Mouse (Mus musculus) frontal cortex, postnatal 10 days (tissue): Measurements from ENCODE around the gene Fam155a.
"Not testable (repeated sequence)": the region's sequence is repeated elsewhere in the genome, so short reads cannot be mapped to it uniquely, and the experiment has no call there.

Experiments used
- DNase-seq, 2 experiments: peaks; one replicate each; pipeline ENCODE4 v3.0.0; 2022; ENCODE audit warnings: low spot score in 2 of 2, mixed read lengths in 1 of 2

Fam155a gene

DNA sequence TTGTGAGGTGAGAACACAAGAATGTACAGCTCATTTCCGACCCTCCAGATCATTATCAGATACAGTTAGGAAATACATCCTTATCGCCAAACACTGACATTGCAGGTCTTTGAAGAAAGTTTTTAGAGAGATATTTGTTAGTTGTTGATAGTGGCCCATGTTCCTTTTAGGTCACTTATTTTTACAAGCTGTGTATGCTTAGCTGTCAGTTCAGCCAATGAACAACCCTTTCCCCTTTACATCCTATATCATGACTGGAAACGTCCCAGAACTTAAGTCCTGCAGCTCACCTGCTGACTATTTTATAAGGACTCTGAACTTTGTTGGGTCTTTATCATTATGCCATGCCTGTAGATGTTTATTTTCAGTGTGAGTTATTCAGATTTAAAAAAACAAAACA, 366.3 kb downstream of the Fam155a start:
- no peak for DNase-seq

DNA sequence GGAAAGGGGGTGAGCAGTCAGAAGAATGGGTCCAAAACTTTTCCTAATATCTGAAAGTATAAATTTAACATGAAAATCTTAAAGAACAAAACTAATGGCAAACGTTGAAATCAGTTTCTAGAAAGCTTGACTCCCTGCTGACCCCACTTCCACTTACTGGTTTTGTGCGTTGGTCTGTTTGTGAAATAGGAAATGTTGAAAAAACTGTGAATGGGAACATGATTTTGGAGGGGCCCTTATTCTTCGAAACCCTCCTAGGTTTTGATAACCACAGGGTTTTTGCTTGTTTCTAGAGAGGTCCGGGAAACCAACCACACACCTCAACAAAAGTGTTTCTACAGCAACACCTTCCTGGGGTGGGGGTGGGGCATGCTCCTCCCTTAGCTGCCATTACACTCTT, 368.6 kb downstream of the Fam155a start:
- DNase-seq = no peak

DNA sequence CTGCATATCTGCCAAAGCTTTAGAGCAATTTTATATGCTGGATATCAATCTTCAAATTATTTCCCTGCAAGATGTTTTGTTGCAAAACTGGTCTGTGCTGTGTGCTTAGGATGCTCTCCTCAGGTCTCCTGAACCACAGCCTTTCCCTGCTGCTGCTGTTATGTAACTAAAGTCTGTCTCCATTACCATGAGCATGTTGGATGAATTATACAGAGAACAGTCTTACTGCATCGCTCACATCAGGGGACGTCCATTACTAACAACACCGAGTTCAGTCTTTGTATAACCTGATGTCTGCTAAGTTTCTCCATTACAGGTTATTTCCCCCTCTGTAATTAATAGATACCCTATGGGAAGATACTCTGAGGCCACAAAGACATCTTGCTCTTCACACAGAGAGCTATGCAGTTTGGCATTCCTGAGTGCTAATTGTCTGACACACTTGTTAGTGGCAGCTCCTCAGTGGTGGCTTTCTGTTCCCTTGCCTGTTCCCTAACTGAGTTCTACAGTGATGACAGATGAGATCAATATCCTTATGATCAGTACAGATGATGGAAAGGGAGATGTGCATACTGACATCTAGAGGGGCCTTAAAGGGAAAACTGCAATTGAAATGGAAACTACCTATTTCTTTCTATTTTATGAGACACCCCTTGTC, 372.2 kb downstream of the Fam155a start:
- no peak for DNase-seq

DNA sequence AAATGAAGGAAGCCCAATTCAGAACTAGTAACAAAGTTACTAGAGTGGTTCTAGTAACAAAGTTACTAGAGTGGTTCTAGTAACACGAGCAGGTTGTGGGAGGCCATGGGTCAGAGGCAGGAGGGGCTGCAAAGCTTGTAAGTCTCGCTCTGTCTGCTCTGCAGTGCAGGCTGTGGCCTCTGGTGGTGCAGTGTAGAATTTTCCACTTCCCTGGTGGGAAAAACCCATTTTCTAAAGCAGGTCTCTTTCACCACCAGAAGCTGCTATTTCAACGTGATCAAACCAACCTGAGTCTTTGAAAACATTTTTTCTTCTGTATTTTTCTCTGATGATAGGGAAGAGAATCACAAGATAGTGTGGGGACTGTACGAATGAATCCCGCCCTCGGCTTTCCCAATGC, 372.9 kb downstream of the Fam155a start:
- DNase-seq = no peak

DNA sequence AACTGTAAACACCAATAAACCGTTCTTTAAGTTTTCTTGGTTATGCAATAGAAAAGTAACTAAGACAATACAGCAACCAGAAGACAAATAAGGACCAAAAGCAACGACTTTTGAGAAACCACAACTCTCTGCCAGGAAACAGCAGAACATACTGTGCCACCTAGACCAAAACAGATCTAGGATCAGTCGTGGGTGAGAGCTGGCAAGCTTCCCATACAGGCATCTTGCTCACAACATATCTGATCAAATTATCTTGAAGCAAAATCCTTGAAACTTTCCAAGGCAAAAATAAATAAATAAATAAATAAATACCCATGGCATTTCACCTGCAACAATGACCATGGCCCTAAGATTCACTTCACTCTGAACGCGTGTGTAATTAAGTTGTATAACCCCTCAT, 376.3 kb downstream of the Fam155a start:
- no peak for DNase-seq

DNA sequence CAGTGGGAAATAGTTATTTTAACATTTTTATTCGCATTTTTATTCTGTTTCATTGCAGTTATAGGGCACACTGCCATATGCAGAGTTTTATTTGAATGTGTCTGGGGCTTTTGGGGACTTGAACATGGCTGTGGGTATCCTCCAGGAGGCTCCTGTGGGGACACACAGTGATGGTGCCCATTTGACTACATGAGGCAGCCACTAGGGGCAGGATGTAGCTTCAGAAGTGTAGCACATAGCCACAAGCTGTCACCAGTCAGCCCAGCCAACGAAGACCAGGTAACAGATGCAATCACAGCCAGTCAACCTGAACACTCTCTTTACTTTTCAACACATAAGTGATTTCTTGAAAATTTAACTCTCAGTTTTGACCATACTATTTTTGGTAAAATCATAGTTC, 377.7 kb downstream of the Fam155a start:
- no peak for DNase-seq

DNA sequence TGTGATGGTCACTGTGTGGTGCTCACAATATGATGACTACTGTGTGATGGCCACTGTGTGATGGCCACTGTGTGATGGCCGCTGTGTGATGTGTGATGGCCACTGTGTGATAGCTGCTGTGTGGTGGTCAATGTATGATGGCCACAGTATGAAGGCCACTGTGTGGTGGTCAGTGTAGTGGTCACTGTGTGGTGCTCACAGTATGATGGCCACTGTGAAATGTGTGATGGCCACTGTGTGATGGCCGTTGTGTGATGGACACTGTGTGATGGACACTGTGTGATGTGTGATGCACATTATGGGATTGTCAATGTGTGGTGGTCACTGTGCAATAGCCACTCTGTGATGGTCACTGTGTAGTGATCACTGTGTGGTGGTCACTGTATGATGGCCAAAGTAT, 380.7 kb downstream of the Fam155a start:
- DNase-seq = not testable (repeated sequence)

DNA sequence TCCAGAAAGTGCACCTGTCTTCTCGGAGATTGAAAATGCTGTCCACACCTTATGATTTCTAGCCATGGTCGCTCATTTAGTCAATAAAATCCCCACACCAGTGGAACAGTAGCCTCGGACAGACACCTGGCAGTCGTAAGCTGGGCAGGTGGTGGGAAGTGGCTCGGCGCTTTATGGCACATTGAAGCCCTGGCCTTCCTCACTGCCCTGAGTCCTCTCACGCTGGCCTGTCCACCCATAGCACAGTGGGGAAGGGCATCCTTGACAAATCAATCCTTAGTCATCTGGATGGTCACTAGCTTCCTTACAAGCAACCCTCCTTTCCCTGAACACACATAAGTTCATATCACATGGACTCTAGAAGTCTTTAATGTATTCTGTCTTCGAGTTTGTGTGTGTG, 401.8 kb downstream of the Fam155a start:
- DNase-seq = no peak

DNA sequence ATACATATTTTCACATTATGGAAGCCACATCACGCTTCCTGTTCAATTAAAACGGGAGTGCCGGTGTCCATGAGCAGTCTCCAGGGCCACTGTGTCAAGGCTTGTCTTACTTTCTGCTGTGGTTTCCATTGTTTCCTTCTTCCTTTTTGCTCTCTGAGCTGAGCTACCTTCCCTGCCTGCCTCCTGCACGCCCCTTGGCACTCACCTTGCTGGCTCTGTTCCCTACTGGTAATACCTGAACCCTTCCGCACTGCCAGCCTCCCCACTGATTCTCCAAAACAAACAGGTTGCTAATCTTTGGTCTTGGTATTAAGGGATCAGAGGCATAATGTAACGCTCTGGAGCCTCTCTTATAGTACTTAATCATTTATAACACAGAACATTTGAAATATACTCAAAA, 403.2 kb downstream of the Fam155a start:
- no peak for DNase-seq

DNA sequence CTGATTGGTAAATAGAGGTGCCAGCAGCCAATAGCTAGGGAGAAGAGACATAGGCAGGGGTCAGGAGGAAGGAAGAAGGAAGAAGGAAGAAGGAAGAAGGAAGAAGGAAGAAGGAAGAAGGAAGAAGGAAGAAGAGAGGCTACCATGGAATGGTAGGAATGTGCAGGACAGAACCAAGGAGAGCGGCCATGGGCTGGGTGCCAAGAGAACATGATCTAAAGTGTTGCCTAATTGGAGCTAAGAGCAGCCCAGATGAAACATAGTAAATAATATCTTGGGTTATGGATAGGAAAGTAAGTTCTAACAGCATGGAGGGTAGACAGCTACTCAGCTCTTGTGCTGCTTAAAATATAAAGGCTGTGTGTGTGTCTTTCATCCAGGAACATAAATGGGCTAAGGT, 405.6 kb downstream of the Fam155a start:
- DNase-seq = no peak

DNA sequence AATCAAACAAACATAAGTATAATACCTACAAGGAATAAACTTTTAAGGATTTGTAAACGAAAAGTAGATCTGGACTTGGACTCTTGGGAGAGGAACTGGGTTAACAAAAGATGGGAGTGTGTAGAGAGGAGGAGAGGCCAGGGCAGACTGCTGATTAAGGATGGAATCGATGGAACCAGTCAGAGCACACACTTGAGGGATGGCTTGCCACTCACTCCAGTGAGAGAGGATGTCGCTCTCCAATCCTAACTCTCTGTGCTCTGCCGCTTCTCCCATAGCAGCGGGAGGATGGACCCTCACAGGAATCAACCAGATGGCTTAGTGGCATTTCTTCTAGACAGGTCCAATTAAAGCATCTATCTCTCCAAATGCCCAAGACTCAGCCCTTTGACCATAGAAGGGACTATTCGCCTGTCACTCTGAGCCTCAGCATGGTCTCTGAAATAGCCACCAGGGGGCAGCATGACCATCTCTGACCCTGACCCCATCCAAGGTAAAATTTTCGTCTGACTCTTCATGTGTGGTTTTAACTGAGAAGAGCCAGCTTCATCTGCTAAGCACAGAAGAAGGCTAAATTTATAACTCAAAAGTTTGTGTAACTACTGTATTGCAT, 422.3 kb downstream of the Fam155a start:
- DNase-seq = peak in 1 of 2 experiments; percentile 29

DNA sequence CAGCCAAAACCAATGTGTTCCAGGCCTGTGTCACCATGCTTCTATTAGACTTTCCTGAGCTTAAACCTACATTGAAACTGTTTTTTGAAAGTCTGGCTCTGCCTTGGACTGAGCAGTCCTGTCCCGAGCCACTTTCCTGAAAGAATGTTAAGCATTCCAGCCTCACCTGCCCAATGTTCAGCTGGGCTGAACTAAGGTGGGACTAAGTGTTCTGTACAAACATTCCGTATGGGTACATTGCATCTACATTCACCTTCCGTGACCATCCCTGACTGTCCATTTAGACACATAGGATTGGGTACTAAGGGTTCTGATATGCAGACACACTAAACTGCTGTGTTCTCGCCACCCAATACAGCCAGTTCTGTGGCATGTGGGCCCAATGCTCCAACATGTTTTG, 423.8 kb downstream of the Fam155a start:
- no peak for DNase-seq

DNA sequence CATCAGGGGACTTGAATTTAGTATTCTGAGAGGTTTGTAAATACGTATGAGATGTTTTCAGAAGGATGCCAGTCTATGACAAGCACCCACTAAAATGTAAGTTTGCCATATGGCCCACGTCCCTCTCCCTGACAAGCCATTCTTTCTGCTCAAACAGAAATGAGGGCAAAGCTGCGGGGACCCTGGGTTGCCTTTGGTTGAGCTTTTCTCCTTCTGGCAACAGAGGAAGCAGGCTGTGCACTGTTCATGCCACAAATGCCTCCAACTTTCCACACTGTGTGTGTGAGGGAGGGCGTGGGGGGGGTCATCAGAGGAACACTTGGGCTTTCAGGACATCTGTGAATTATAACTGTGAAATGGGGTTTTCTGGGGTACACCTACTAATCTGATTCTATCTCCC, 426.8 kb downstream of the Fam155a start:
- DNase-seq = no peak

DNA sequence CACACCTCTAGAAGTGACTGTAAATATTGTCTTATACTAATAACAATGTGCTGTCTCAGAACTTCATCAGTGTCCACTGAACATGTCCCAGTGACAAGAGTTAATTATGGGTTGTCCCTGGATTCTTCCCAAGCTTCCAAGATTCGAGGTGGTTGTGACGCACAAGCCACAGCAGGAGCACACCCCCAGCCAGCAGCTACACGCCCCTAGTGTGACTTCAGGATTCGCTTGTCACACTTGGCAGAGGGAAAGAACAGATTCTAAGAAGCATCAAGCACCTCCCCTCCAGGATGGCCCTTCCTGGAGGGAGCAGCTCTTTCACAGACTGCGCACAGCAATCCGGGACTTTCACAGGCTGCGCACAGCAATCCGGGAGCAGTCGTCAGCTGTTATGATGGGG, 428.0 kb downstream of the Fam155a start:
- DNase-seq = no peak

DNA sequence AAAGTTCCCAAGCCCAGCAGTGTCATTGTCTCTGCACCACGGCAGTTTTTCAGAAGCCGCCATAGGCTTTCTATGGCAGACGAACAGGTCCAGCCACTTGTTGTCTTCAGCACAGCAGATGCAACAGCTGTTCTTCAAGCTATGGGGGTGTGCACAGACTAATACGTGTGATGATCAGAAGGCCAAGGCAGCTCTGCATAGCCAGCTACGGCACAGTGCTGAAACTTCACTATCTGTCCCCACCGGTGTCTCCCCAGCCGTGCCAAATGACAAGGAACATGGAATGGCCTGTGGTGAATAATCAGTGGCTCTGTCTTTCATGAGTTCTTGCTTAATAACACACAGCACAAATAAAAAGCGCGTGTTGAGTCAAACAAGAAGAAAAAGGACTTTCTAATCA, 428.4 kb downstream of the Fam155a start:
- no peak for DNase-seq

DNA sequence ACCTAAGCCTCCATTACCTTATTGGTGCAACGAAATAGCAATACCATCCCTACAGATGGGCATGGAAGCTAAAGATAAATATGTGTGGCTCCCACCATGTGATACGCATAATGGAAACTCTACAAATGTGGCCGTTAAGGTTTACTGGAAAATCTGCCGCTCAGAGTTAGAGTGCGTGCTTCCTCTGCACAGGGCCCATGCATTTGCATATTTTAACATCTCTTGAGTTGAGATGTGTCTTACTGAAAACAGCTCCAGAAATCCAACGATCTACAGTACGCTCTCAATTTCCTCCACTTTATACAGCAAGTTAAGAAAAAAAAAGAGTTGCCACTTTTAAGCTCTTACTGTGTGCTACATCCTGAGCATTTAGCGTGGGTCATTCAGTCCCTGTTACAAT, 433.1 kb downstream of the Fam155a start:
- DNase-seq = no peak

DNA sequence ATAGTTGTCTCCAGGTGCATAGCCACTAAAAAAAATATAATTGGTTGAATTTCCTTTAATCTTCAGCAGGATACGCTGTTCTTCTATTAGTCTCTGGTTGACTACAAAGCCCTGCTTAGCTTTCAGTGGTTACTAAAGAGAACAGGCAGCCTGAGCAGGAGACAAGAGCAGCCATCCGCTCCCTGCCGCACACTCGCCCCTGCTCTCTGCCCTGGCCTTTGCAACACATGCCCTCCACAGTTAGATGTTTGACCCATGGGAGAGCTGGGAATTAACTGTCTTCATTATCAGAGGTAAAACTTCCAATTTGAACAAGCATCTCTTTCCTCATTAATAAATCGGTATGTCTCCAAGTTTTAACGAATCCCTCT, 435.0 kb downstream of the Fam155a start:
- DNase-seq = no peak

DNA sequence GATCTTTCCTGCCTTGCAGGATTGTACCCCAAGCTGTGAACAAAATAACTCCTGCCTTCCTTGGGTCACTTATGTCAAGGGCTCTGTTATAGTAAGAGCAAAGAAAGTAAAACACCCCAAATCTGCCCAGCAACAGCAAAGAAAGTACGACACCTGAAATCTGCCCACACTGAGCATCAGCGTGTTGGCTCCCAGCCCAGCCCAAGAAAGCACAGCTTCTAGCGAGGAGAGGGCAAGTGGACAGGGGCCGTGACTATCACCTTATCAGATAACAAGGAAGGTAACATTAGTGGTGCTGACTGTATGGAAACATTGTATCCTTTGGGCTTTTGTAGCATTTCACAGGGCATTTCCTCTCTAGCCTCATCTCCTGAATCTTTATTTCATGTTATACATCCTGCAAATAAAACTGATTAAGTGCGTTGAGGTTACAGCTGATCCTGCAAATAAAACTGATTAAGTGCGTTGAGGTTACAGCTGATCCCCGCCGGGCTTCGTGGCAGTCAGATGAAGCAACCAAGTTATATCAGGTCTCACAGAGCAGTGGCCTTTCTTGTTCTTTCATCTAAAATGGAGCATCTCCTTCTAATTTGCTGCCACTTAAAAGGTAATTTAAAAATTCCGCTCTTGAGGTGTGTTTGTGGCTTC, 435.6 kb downstream of the Fam155a start:
- DNase-seq = no peak

DNA sequence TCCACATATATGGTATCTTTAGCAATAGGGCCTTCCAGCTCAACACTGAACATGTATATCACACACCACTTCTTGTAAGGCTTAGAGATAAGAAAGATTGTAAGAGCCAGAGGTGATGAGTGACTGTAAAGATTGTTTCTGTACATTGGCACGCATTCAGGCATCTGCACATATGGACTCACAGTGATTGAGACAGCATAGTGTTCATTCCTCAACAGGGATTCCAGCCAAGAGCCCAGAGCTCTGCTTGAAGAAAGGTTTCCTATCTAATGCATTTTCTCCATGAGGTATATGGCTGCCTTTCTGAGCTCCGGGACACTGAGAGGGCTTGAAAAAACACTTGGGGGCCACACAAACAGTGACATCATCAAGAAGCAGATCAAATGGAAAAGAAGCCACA, 438.2 kb downstream of the Fam155a start:
- DNase-seq = no peak

DNA sequence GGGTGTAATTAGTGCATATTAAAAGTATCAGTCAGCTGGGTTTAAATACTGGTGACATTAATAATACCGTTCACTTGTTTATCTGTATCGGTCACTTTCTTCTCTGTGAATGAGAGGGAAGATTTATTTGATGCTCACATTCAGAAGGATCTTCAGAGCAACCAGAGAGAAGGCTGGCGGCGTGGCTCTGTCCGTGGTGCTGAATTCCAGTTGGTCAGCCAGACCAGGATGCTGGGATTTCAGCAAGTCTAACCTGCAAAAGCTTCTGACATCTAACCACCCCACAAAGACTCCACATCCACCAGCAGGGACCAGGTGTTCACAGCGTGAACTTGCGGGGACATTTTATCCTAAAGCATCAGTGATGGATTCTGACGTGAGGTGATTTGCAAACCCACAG, 461.5 kb downstream of the Fam155a start:
- no peak for DNase-seq

DNA sequence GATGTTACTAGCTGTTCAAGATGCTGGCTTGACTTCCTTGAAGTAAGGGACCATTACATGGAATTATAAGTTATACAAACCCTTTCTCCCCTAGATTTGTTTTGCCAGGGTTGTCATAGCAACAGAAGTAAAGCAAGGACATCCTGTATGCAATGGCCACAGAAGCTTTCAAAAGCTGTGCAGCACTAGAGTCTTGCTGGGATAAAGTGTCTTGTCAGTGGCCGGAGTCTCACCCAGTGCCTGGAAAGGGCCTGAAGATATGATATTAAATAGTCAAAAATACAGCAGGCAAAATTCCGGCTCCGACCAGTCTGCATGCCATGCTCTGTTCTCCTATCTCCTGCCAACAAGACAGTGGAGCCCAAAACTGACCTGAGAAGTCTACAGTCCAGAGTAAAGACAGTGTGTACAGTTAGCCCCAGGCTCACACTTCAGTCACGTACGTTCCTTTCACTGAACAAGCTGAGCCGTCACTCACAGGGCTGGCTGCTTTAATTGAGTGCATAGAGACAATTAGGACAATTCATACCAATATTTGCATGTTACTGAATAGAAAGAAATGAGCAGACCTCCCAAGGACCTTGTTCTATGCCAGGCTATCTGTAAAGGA, 467.3 kb downstream of the Fam155a start:
- DNase-seq = no peak

DNA sequence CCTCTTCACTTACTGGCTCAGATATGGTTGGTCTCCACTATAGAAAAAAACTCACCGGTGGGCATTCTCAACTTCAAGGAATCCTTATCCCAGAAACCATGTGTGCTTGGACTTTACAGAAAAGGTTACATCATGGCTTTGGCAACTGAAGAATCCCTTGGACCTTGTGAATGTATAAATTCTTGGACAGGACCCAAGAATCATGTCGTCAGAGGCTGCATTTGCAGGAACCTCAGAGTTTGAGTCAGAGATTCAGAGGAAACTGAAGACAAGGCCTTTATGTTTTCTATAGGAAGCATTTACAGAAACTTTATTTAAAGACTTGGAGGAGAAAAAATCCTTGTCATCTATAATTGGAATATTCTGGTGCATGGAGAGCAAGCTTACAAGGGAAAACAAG, 475.9 kb downstream of the Fam155a start:
- no peak for DNase-seq

DNA sequence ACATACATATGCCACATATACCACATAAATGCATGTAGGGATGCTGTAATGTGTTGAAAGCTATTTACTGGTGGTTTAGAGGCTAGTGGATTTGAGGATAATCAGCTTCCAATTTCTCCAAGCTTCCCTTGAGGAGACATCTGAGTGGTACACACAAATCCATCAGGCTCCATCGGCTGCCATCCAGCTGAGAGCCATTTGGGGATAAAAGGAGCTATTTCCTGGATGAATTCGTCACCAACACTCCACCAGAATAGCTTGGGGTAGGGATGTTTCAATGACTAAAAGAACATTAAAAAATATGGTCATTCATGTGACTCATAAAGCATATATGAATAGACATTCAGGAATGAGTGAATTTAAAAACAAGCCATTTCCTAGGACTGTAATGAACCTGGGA, 478.4 kb downstream of the Fam155a start:
- DNase-seq = no peak
